Mouse (Mus musculus) heart, embryonic 11.5 days (tissue): ENCODE results near the gene Gm11232. TPM values are rescaled to one million over a fixed set of nuclear protein-coding genes. Genes with fewer than 3 reads are reported as not detected.

Experiments
- ATAC-seq: fragments of 200-750 bp; cut with Nextera tagmentation; replicated peaks from 2 replicates; pipeline ENCODE4 v1.8.0; 2017; ENCODE audit warnings: moderate library complexity; ENCODE audit not compliant: insufficient number of reproducible peaks, low FRiP score, low TSS enrichment
- H3K27ac ChIP-seq: fragments of 300-500 bp; sonication (generic); 2 replicates; pipeline ENCODE4 v1.5.1; 2014; ENCODE audit warnings: mild to moderate bottlenecking, low read depth, low read length
- H3K27me3 ChIP-seq: fragments of 300-500 bp; sonication (generic); 2 replicates; pipeline ENCODE4 v1.6.1; 2014; ENCODE audit warnings: mild to moderate bottlenecking, low read length, mixed read lengths; ENCODE audit not compliant: control insufficient read depth, insufficient read depth
- H3K36me3 ChIP-seq: fragments of 300-500 bp; sonication (generic); 2 replicates; pipeline ENCODE4 v1.6.1; 2014; ENCODE audit warnings: mild to moderate bottlenecking, low read length, moderate library complexity, mixed read lengths; ENCODE audit not compliant: control insufficient read depth, insufficient read depth
- H3K4me1 ChIP-seq: fragments of 300-500 bp; sonication (generic); 2 replicates; pipeline ENCODE4 v1.6.1; 2014; ENCODE audit warnings: low read length; ENCODE audit not compliant: control insufficient read depth, insufficient read depth
- H3K4me2 ChIP-seq: fragments of 300-500 bp; sonication (generic); 2 replicates; pipeline ENCODE4 v1.6.1; 2014; ENCODE audit warnings: mild to moderate bottlenecking, moderate library complexity
- H3K4me3 ChIP-seq: fragments of 300-500 bp; sonication (generic); 2 replicates; pipeline ENCODE4 v1.5.1; 2014; ENCODE audit warnings: low read depth, low read length
- H3K9ac ChIP-seq: fragments of 300-500 bp; sonication (generic); 2 replicates; pipeline ENCODE4 v1.6.1; 2014; ENCODE audit warnings: mild to moderate bottlenecking, low read depth, low read length, moderate library complexity
- H3K9me3 ChIP-seq: fragments of 300-500 bp; sonication (generic); replicated peaks from 2 replicates; pipeline ENCODE4 v1.6.1; 2016; ENCODE audit warnings: low read length; ENCODE audit not compliant: control insufficient read depth
- WGBS: fragments of 180-500 bp; shearing (Covaris S2); extraction: QIAGEN DNeasy Blood & Tissue Kit; methylation state at CpG from one replicate; pipeline ENCODE4 v1.1.7; 2014; ENCODE audit not compliant: insufficient replicate concordance; 5-methylcytosine and 5-hydroxymethylcytosine counted together
- polyA plus RNA-seq: library from polyadenylated mRNA; unstranded; fragments of >200 nt; fragmentation: Nextera tagmentation; extraction: Ambion mirVana; gene quantifications from 2 replicates; pipeline ENCODE4 v1.2.1, GENCODE M21; 2014

The Gm11232 gene
- polyA plus RNA-seq, result 0.16 TPM in 1 of 2 replicates, not detected in the other

GRCm38 (mm10) chr4:71757865-71758264 lies at the start of gene Gm11232:
Gene Gm11232, minus strand, starts transcription at chr4:71757965.
- Histone ChIP-seq H3K9ac (no peak within 1 kb of the TSS), H3K4me2 (no peak within 1 kb of the TSS), H3K27me3 (no peaks in the 10 kb centered on the region), H3K36me3 (no peaks in the 10 kb centered on the region), H3K4me3 (no peak within 1 kb of the TSS), H3K4me1 (no peaks in the 10 kb centered on the region), H3K9me3 (no peaks in the 10 kb centered on the region), H3K27ac (no peak within 1 kb of the TSS)
- WGBS, result 62% methylated on average over 2 of the region's 2 CpGs
- no peak for ATAC-seq

- no peak for ATAC-seq
- no peaks in the 10 kb centered on the region for H3K4me1 ChIP-seq
- H3K27me3 ChIP-seq, result no peaks in the 10 kb centered on the region
- no peak overlapping the region for H3K4me3 ChIP-seq
- H3K36me3 ChIP-seq, result no peaks in the 10 kb centered on the region
- H3K27ac ChIP-seq, result no peak overlapping the region
- WGBS, result 61% methylated on average over 2 of the region's 2 CpGs
- H3K4me2 ChIP-seq, result no peak overlapping the region
- H3K9me3 ChIP-seq, result no peaks in the 10 kb centered on the region
- H3K9ac ChIP-seq, result no peak overlapping the region
These were observed 48.3 kb upstream of the Gm11232 start for GRCm38 (mm10) chr4:71805977-71806534.

- H3K4me3 ChIP-seq, result no peak overlapping the region
- H3K36me3 ChIP-seq, result no peaks in the 10 kb centered on the region
- H3K27ac ChIP-seq, result no peak overlapping the region
- H3K4me2 ChIP-seq, result no peak overlapping the region
- no peak overlapping the region for H3K9ac ChIP-seq
- no peaks in the 10 kb centered on the region for H3K27me3 ChIP-seq
- 75% methylated on average over 1 of the region's 1 CpGs for WGBS
- H3K4me1 ChIP-seq, result no peaks in the 10 kb centered on the region
- H3K9me3 ChIP-seq, result no peaks in the 10 kb centered on the region
- no peak for ATAC-seq
These were observed 7.8 kb upstream of the Gm11232 start for GRCm38 (mm10) chr4:71765529-71765928.

GRCm38 (mm10) chr4:71765071-71765470 lies 7.3 kb upstream of the Gm11232 start:
- H3K27me3 ChIP-seq, result no peaks in the 10 kb centered on the region

GRCm38 (mm10) chr4:71756441-71757221 lies 1.1 kb downstream of the Gm11232 start:
- 68% methylated on average over 11 of the region's 11 CpGs for WGBS
- no peaks in the 10 kb centered on the region for H3K4me1 ChIP-seq
- H3K9ac ChIP-seq, result no peak overlapping the region
- no peak overlapping the region for H3K4me2 ChIP-seq
- no peaks in the 10 kb centered on the region for H3K27me3 ChIP-seq
- no peaks in the 10 kb centered on the region for H3K9me3 ChIP-seq
- no peak overlapping the region for H3K27ac ChIP-seq
- H3K4me3 ChIP-seq, result no peak overlapping the region
- ATAC-seq, result no peak
- no peaks in the 10 kb centered on the region for H3K36me3 ChIP-seq

More at GRCm38 (mm10) chr4:71765071-71765470, 7.3 kb upstream of the Gm11232 start:
- H3K4me1 ChIP-seq, result no peaks in the 10 kb centered on the region
- no peak overlapping the region for H3K27ac ChIP-seq
- no peaks in the 10 kb centered on the region for H3K9me3 ChIP-seq
- WGBS, result 80% methylated on average over 3 of the region's 3 CpGs
- no peak overlapping the region for H3K4me3 ChIP-seq
- no peak overlapping the region for H3K4me2 ChIP-seq
- ATAC-seq, result no peak
- H3K36me3 ChIP-seq, result no peaks in the 10 kb centered on the region
- no peak overlapping the region for H3K9ac ChIP-seq

- H3K36me3 ChIP-seq, result no peaks in the 10 kb centered on the region
- ATAC-seq, result no peak
- no peak overlapping the region for H3K27ac ChIP-seq
- H3K9ac ChIP-seq, result no peak overlapping the region
- 69% methylated on average over 1 of the region's 1 CpGs for WGBS
- no peaks in the 10 kb centered on the region for H3K9me3 ChIP-seq
- no peak overlapping the region for H3K4me3 ChIP-seq
- no peaks in the 10 kb centered on the region for H3K27me3 ChIP-seq
- H3K4me1 ChIP-seq, result no peaks in the 10 kb centered on the region
- H3K4me2 ChIP-seq, result no peak overlapping the region
These were observed 12.0 kb downstream of the Gm11232 start for GRCm38 (mm10) chr4:71745741-71746140.

GRCm38 (mm10) chr4:71736529-71736928 lies 21.2 kb downstream of the Gm11232 start:
- Histone ChIP-seq H3K9ac (no peak overlapping the region), H3K4me3 (no peak overlapping the region), H3K9me3 (no peaks in the 10 kb centered on the region), H3K4me2 (no peak overlapping the region), H3K4me1 (no peaks in the 10 kb centered on the region), H3K27ac (no peak overlapping the region), H3K27me3 (no peaks in the 10 kb centered on the region), H3K36me3 (no peaks in the 10 kb centered on the region)
- no peak for ATAC-seq

GRCm38 (mm10) chr4:71735261-71735660 lies 22.5 kb downstream of the Gm11232 start:
- Histone ChIP-seq H3K9me3 (no peaks in the 10 kb centered on the region), H3K4me3 (no peak overlapping the region), H3K4me1 (no peaks in the 10 kb centered on the region), H3K9ac (no peak overlapping the region), H3K36me3 (no peaks in the 10 kb centered on the region), H3K4me2 (no peak overlapping the region), H3K27me3 (no peaks in the 10 kb centered on the region), H3K27ac (no peak overlapping the region)
- 82% methylated on average over 3 of the region's 3 CpGs for WGBS
- no peak for ATAC-seq

DNA sequence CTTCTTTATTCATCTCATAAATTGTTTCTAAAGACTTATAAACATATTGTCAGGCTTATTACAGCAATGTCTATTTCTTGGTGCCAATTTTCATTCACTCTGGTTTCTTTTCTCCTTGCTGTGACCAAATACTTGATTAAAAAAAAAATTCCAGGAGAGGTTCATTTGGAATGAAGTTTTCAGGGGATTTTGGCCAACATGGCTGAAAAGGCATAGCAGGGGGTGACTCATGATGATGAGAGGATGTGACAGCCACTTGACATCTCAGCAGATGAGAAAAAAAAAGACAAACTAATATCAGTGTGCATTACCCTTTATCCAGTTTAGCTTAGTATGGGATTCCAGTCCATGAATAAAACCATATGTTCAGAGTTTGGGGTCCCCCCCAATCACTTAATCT lies 28.4 kb downstream of the Gm11232 start:
- no peaks in the 10 kb centered on the region for H3K36me3 ChIP-seq
- H3K27ac ChIP-seq, result no peak overlapping the region
- no peak overlapping the region for H3K4me2 ChIP-seq
- no peak overlapping the region for H3K9ac ChIP-seq
- no peak for ATAC-seq
- no peak overlapping the region for H3K4me3 ChIP-seq
- H3K9me3 ChIP-seq, result no peaks in the 10 kb centered on the region
- H3K4me1 ChIP-seq, result no peaks in the 10 kb centered on the region
- no peaks in the 10 kb centered on the region for H3K27me3 ChIP-seq
